Mouse (Mus musculus) spleen, adult 2 months (tissue): ENCODE results near the gene Bmp5. TPM values are rescaled to one million over a fixed set of nuclear protein-coding genes. Genes with fewer than 3 reads are reported as not detected.

Experiments
- DNase-seq, 2 experiments: peaks; one replicate each; pipeline versions ENCODE4 v3.0.0 to v3.0.0-alpha.2; 2012 to 2021; ENCODE audit warnings: low spot score in 2 of 2, low read depth in 1 of 2
- H3K27ac ChIP-seq: fragments of 200-500 bp; 2 replicates; pipeline ENCODE4 v1.5.1; 2012; ENCODE audit warnings: low read length, inconsistent platforms; ENCODE audit not compliant: insufficient read depth
- H3K27me3 ChIP-seq: fragments of 200-500 bp; 2 replicates; pipeline ENCODE4 v1.6.1; 2012; ENCODE audit warnings: mild to moderate bottlenecking, moderate library complexity, low read length, inconsistent platforms; ENCODE audit not compliant: control insufficient read depth, insufficient read depth
- H3K36me3 ChIP-seq: fragments of 200-500 bp; 2 replicates; pipeline ENCODE4 v1.6.1; 2012; ENCODE audit warnings: mild to moderate bottlenecking, low read length, inconsistent platforms; ENCODE audit not compliant: control insufficient read depth, insufficient read depth
- H3K4me1 ChIP-seq: fragments of 200-500 bp; 2 replicates; pipeline ENCODE4 v1.6.1; 2011; ENCODE audit warnings: inconsistent platforms; ENCODE audit not compliant: control insufficient read depth, insufficient read depth, insufficient read length
- H3K4me3 ChIP-seq: fragments of 200-500 bp; 2 replicates; pipeline ENCODE4 v1.5.1; 2011; ENCODE audit warnings: mild to moderate bottlenecking, inconsistent platforms; ENCODE audit not compliant: insufficient read depth, insufficient read length; ENCODE audit errors: extremely low read depth
- CTCF ChIP-seq: fragments of 200-500 bp; IDR thresholded peaks from 2 replicates; pipeline ENCODE4 v1.5.1; 2011; ENCODE audit warnings: mild to moderate bottlenecking, inconsistent platforms; ENCODE audit not compliant: insufficient read depth, insufficient read length, insufficient replicate concordance; ENCODE audit errors: extremely low read depth
- POLR2A ChIP-seq: fragments of 200-500 bp; IDR thresholded peaks from 2 replicates; pipeline ENCODE4 v1.6.1; 2011; ENCODE audit warnings: low read depth, low read length, inconsistent platforms
- WGBS: fragments of 180-500 bp; shearing (Covaris S2); methylation state at CpG from one replicate; pipeline ENCODE4 v1.1.7; 2018; 5-methylcytosine and 5-hydroxymethylcytosine counted together
- polyA plus RNA-seq: library from polyadenylated mRNA; depleted of rRNA; stranded (reverse); fragments of >200 nt; gene quantifications from 2 replicates; pipeline ENCODE4 v1.2.3, GENCODE M21; 2012

The Bmp5 gene
- polyA plus RNA-seq, 1 experiment = not detected

- no peaks in the 10 kb centered on the region for H3K36me3 ChIP-seq
- H3K4me1 ChIP-seq = no peaks in the 10 kb centered on the region
- no peak overlapping the region for H3K27ac ChIP-seq
- WGBS = 90% methylated on average over 5 of the region's 5 CpGs
- no peaks in the 10 kb centered on the region for H3K27me3 ChIP-seq
- TF ChIP-seq CTCF (no peak), POLR2A (no peak)
- H3K4me3 ChIP-seq = no peak overlapping the region
- no peak for DNase-seq
Observed at GRCm38 (mm10) chr9:75833189-75833732, 58.1 kb downstream of the Bmp5 start.

- no peak for DNase-seq
- H3K4me1 ChIP-seq = no peaks in the 10 kb centered on the region
- H3K36me3 ChIP-seq = no peaks in the 10 kb centered on the region
- TF ChIP-seq CTCF (no peak), POLR2A (no peak)
- no peaks in the 10 kb centered on the region for H3K27me3 ChIP-seq
- no peak overlapping the region for H3K4me3 ChIP-seq
- WGBS = 64% methylated on average over 3 of the region's 3 CpGs
- H3K27ac ChIP-seq = no peak overlapping the region
Observed at GRCm38 (mm10) chr9:75839450-75839849, 64.3 kb downstream of the Bmp5 start.

GRCm38 (mm10) chr9:75840841-75841240, 65.7 kb downstream of the Bmp5 start:
- Histone ChIP-seq H3K36me3 (no peaks in the 10 kb centered on the region), H3K4me3 (no peak overlapping the region), H3K27ac (no peak overlapping the region), H3K4me1 (no peaks in the 10 kb centered on the region), H3K27me3 (no peaks in the 10 kb centered on the region)
- TF ChIP-seq CTCF = no peak
- no peak for TF ChIP-seq POLR2A
- 91% methylated on average over 6 of the region's 6 CpGs for WGBS
- DNase-seq = no peak

GRCm38 (mm10) chr9:75846010-75846409, 70.8 kb downstream of the Bmp5 start:
- Histone ChIP-seq H3K27ac (no peak overlapping the region), H3K4me3 (no peak overlapping the region), H3K36me3 (no peaks in the 10 kb centered on the region), H3K27me3 (no peaks in the 10 kb centered on the region), H3K4me1 (no peaks in the 10 kb centered on the region)
- DNase-seq = no peak
- TF ChIP-seq POLR2A = no peak
- no peak for TF ChIP-seq CTCF

- no peak overlapping the region for H3K4me3 ChIP-seq
- no peaks in the 10 kb centered on the region for H3K36me3 ChIP-seq
- no peak for TF ChIP-seq CTCF
- TF ChIP-seq POLR2A = no peak
- DNase-seq = no peak
- H3K27ac ChIP-seq = no peak overlapping the region
- no peaks in the 10 kb centered on the region for H3K27me3 ChIP-seq
- WGBS = 78% methylated on average over 5 of the region's 5 CpGs
- H3K4me1 ChIP-seq = no peaks in the 10 kb centered on the region
Observed at GRCm38 (mm10) chr9:75850670-75851228, 75.6 kb downstream of the Bmp5 start.

GRCm38 (mm10) chr9:75858161-75858560, 83.0 kb downstream of the Bmp5 start:
- TF ChIP-seq POLR2A (no peak), CTCF (no peak)
- Histone ChIP-seq H3K36me3 (no peaks in the 10 kb centered on the region), H3K4me1 (no peaks in the 10 kb centered on the region), H3K27ac (no peak overlapping the region), H3K27me3 (no peaks in the 10 kb centered on the region), H3K4me3 (no peak overlapping the region)
- WGBS = 77% methylated on average over 3 of the region's 3 CpGs
- no peak for DNase-seq

- TF ChIP-seq POLR2A (no peak), CTCF (no peak)
- no peaks in the 10 kb centered on the region for H3K4me1 ChIP-seq
- 79% methylated on average over 2 of the region's 2 CpGs for WGBS
- H3K27me3 ChIP-seq = no peaks in the 10 kb centered on the region
- no peak for DNase-seq
- H3K27ac ChIP-seq = no peak overlapping the region
- H3K36me3 ChIP-seq = no peaks in the 10 kb centered on the region
- no peak overlapping the region for H3K4me3 ChIP-seq
Observed at GRCm38 (mm10) chr9:75858939-75859338, 83.8 kb downstream of the Bmp5 start.
